Mouse (Mus musculus) T-helper 17 cell (primary cell): ENCODE measurements at regions not wholly inside any gene's neighbourhood (a gene's known extent, or its start where the extent isn't known, plus 50 kb on each side); places are given as distances from the start of the nearest gene placed in this dataset.
"Not testable (repeated sequence)": the region's sequence is repeated elsewhere in the genome, so short reads cannot be mapped to it uniquely, and the experiment has no call there.

ENCODE experiments used
- in situ Hi-C, 2 experiments: fragments of 300-600 bp; cut with MboI, MseI; formaldehyde crosslinking; loops; 1 replicate in 1 of 2; 2 replicates in 1 of 2; pipeline ENCODE4 v1.15.1; 2025; ENCODE audit warnings: high pct_unique_total_duplicates in 2 of 2

- in situ Hi-C loops, result loop anchor here (5.0 to 10.0 kb wide), 4 partner anchors 102 to 644 kb away; no protein-coding TSS in a partner anchor
Measured at GRCm38 (mm10) chrX:166809165-166809564, 223.6 kb upstream of the Egfl6 start.

- in situ Hi-C loops, result loop anchor here (5.0 to 10.0 kb wide), 4 partner anchors 101 to 643 kb away; no protein-coding TSS in a partner anchor
Measured at GRCm38 (mm10) chrX:166808207-166808606, 222.7 kb upstream of the Egfl6 start.

GRCm38 (mm10) chrX:166805957-166806356 is 220.4 kb upstream of the Egfl6 start:
- in situ Hi-C loops, result loop anchor here (5.0 to 10.0 kb wide), 4 partner anchors 99 to 641 kb away; no protein-coding TSS in a partner anchor

GRCm38 (mm10) chrX:166805480-166805879 is 220.0 kb upstream of the Egfl6 start:
- in situ Hi-C loops, result loop anchor here (5.0 to 10.0 kb wide), 4 partner anchors 98 to 641 kb away; no protein-coding TSS in a partner anchor

- in situ Hi-C loops, result loop anchor here (10.0 kb wide), 3 partner anchors 422 to 638 kb away; no protein-coding TSS in a partner anchor
Measured at GRCm38 (mm10) chrX:166803246-166803645, 217.7 kb upstream of the Egfl6 start.

- in situ Hi-C loops, result loop anchor here (10.0 kb wide), 3 partner anchors 424 to 636 kb away; no protein-coding TSS in a partner anchor
Measured at GRCm38 (mm10) chrX:166801017-166801416, 215.5 kb upstream of the Egfl6 start.

GRCm38 (mm10) chrX:166795651-166796050 is 210.1 kb upstream of the Egfl6 start:
- in situ Hi-C loops, result no loop called here

GRCm38 (mm10) chrX:166789031-166789430 is 203.5 kb upstream of the Egfl6 start:
- in situ Hi-C loops, result no loop called here

GRCm38 (mm10) chrX:166787137-166787536 is 201.6 kb upstream of the Egfl6 start:
- in situ Hi-C loops, result not testable (repeated sequence)

GRCm38 (mm10) chrX:166785615-166786014 is 200.1 kb upstream of the Egfl6 start:
- in situ Hi-C loops, result no loop called here

GRCm38 (mm10) chrX:166783377-166783776 is 197.9 kb upstream of the Egfl6 start:
- in situ Hi-C loops, result no loop called here

GRCm38 (mm10) chrX:166779334-166780092 is 194.0 kb upstream of the Egfl6 start:
- in situ Hi-C loops, result no loop called here

GRCm38 (mm10) chrX:166773408-166773854 is 187.9 kb upstream of the Egfl6 start:
- in situ Hi-C loops, result no loop called here

GRCm38 (mm10) chrX:166766991-166767390 is 181.5 kb upstream of the Egfl6 start:
- in situ Hi-C loops, result no loop called here

- in situ Hi-C loops, result no loop called here
Measured at GRCm38 (mm10) chrX:166765647-166766046, 180.1 kb upstream of the Egfl6 start.

- in situ Hi-C loops, result no loop called here
Measured at GRCm38 (mm10) chrX:166762098-166762497, 176.6 kb upstream of the Egfl6 start.

- in situ Hi-C loops, result no loop called here
Measured at GRCm38 (mm10) chrX:166757152-166757551, 171.6 kb upstream of the Egfl6 start.

- in situ Hi-C loops, result no loop called here
Measured at GRCm38 (mm10) chrX:166754967-166755654, 169.6 kb upstream of the Egfl6 start.

GRCm38 (mm10) chrX:166749055-166749679 is 163.6 kb upstream of the Egfl6 start:
- in situ Hi-C loops, result no loop called here

- in situ Hi-C loops, result no loop called here
Measured at GRCm38 (mm10) chrX:166731354-166731753, 145.8 kb upstream of the Egfl6 start.

- in situ Hi-C loops, result no loop called here
Measured at GRCm38 (mm10) chrX:166728622-166728928, 143.1 kb upstream of the Egfl6 start.
